Mouse (Mus musculus) intestine, embryonic 16.5 days (tissue): ENCODE measurements around the gene Smg6. TPM values are rescaled to one million over a fixed set of nuclear protein-coding genes. Genes with fewer than 3 reads are reported as not detected.
A peak's percentile ranks its signal among the peaks of the same experiment; 100 is the strongest.

Experiments used
- ATAC-seq: fragments of 200-750 bp; cut with Nextera tagmentation; 2 replicates; pipeline ENCODE4 v1.8.0; 2017; ENCODE audit warnings: moderate TSS enrichment, moderate library complexity
- H3K27ac ChIP-seq: fragments of 300-500 bp; sonication (generic); 2 replicates; pipeline ENCODE4 v1.5.1; 2014; ENCODE audit warnings: mild to moderate bottlenecking, low read length
- H3K27me3 ChIP-seq: fragments of 300-500 bp; sonication (generic); replicated peaks from 2 replicates; pipeline ENCODE4 v1.6.1; 2014; ENCODE audit warnings: low read length, control low read depth, mixed read lengths; ENCODE audit not compliant: control insufficient read depth, insufficient read depth
- H3K36me3 ChIP-seq: fragments of 300-500 bp; sonication (generic); 2 replicates; pipeline ENCODE4 v1.6.1; 2014; ENCODE audit warnings: low read length, control low read depth; ENCODE audit not compliant: control insufficient read depth, insufficient read depth
- H3K4me1 ChIP-seq: fragments of 300-500 bp; sonication (generic); 2 replicates; pipeline ENCODE4 v1.6.1; 2014; ENCODE audit warnings: low read length, control low read depth, mixed read lengths; ENCODE audit not compliant: control insufficient read depth, insufficient read depth
- H3K4me2 ChIP-seq: fragments of 300-500 bp; sonication (generic); 2 replicates; pipeline ENCODE4 v1.6.1; 2014; ENCODE audit warnings: low read depth, low read length, control low read depth
- H3K4me3 ChIP-seq: fragments of 300-500 bp; sonication (generic); 2 replicates; pipeline ENCODE4 v1.5.1; 2014; ENCODE audit warnings: mild to moderate bottlenecking, low read length
- H3K9ac ChIP-seq: fragments of 300-500 bp; sonication (generic); 2 replicates; pipeline ENCODE4 v1.6.1; 2014; ENCODE audit warnings: low read depth, low read length
- H3K9me3 ChIP-seq: fragments of 300-500 bp; sonication (generic); 2 replicates; pipeline ENCODE4 v1.6.1; 2016; ENCODE audit warnings: low read length, control low read depth; ENCODE audit not compliant: control insufficient read depth
- WGBS: fragments of 180-500 bp; shearing (Covaris S2); extraction: QIAGEN DNeasy Blood & Tissue Kit; methylation state at CpG from one replicate; pipeline ENCODE4 v1.1.7; 2014; 5-methylcytosine and 5-hydroxymethylcytosine counted together
- polyA plus RNA-seq: library from polyadenylated mRNA; unstranded; fragments of >200 nt; fragmentation: Nextera tagmentation; extraction: Ambion mirVana; gene quantifications from 2 replicates; pipeline ENCODE4 v1.2.1, GENCODE M21; 2015

Smg6 gene
- polyA plus RNA-seq, 1 experiment from 2014 or later, result 11.4 TPM

DNA sequence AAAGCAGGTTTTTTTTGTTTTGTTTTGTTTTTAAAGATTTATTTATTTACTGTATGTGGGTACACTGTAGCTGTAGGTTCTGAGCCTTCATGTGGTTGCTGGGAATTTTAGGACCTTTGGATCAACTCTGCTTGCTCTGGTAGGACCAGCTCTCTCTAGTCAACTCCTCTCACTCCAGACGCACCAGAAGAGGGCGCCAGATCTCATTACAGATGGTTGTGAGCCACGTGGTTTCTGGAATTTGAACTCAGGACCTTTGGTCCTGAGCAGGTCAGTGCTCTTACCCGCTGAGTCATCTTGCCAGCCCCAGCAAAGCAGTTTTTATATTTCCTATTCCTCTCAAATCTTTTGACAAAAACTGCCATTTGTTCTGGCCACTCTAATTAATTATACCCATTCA, 1.5 kb upstream of the Smg6 start:
- H3K4me2 ChIP-seq, result no peak overlapping the region
- peaks cover 15% of the 10 kb centered on the region for H3K4me1 ChIP-seq
- H3K27me3 ChIP-seq, result no peaks in the 10 kb centered on the region
- H3K9ac ChIP-seq, result no peak overlapping the region
- no peaks in the 10 kb centered on the region for H3K36me3 ChIP-seq
- WGBS, result 45% methylated on average over 4 of the region's 4 CpGs
- H3K9me3 ChIP-seq, result no peaks in the 10 kb centered on the region
- H3K4me3 ChIP-seq, result no peak overlapping the region
- ATAC-seq, result no peak
- no peak overlapping the region for H3K27ac ChIP-seq

DNA sequence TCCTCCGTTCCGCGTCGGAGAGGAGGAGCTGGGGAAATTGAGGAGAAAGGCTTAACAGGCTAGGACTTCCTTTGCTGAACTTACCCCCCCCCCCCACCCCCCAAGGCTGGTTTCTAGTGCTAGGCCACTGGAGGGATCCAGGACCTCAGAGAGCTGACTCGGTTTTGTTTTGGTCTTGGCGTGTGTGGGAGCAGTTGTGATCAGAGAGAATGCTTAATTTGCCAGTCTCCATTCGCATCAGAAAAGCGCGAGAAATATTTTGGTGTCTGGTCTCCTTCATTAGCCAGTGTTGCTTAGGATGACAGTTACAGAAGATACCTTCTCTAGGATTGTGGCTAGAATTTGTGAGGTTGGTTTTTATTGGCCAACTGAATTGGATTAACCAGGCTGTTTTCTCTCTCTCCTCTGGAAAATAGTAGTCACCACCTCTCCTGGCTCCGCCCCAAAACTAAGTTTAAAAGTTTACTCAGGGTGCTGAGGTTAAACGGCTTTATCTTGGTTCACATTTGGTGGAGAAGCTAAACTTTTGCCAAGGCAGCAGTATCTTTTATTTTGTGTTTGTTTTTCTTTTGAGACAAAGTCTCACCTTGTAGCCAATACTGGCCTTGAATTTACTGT, 874 bp downstream of the Smg6 start:
- peaks cover 15% of the 10 kb centered on the region for H3K4me1 ChIP-seq
- peak overlapping the region; percentile 98 for H3K27ac ChIP-seq
- peak overlapping the region; percentile 77 for H3K4me3 ChIP-seq
- H3K4me2 ChIP-seq, result peak overlapping the region; percentile 77
- no peak; the same call in 1 of the 2 replicates for ATAC-seq
- H3K27me3 ChIP-seq, result no peaks in the 10 kb centered on the region
- H3K9me3 ChIP-seq, result no peaks in the 10 kb centered on the region
- WGBS, result 4% methylated on average over 11 of the region's 11 CpGs
- H3K9ac ChIP-seq, result peak overlapping the region; percentile 94
- H3K36me3 ChIP-seq, result 0 out of 2 replicates have a peak, but pooled peaks cover 3% of the 10 kb centered on the region

DNA sequence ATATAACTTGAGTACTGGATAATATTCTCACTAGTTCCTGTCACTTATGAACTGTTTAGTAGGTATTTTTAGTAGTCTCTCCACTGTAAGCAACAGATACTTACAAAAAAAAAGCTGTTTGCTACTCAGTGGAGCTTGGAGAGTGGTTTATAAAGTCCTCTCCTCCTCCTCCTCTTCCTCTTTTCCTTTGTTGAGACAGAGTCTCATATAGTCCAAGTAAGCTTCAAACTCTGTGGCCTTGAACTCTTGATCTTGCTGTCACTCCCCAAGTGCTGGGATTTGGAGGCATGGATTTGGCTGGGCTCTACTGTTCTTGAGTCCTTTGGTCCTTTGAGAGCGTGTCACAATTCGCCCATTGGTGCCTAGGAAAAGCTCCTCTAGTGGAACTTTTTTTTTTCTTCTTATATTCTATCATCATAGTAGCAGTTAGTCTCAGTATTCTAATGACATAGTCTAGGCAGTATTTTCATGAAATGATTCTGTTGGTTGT, 1.7 kb downstream of the Smg6 start:
- Histone ChIP-seq H3K4me3 (no peak overlapping the region), H3K4me2 (peak overlapping the region; percentile 77; the same call in 1 of the 2 replicates), H3K36me3 (0 out of 2 replicates have a peak, but pooled peaks cover 3% of the 10 kb centered on the region), H3K9ac (no peak overlapping the region), H3K9me3 (no peaks in the 10 kb centered on the region), H3K27me3 (no peaks in the 10 kb centered on the region), H3K4me1 (peaks cover 15% of the 10 kb centered on the region), H3K27ac (no peak overlapping the region)
- ATAC-seq, result no peak
- WGBS, result 93% methylated on average over 2 of the region's 2 CpGs

DNA sequence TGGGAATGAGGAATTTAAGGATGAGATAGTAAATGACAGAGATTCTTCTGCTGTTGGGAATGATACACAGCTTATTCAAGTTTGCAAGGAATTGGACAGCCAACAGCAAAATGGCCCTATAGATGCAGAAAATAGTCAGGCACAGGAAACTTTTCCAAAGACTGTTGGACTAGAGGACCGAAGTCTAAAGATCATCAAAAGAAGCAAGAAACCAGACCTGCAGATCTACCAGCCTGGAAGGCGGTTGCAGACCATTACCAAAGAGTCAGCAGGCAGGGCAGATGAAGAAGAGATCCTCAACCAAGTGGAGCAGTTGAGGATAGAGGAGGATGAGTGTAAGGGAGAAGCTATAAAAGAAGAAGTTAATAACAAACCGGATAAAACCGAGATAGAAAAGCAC, 3.5 kb downstream of the Smg6 start:
- H3K9me3 ChIP-seq, result no peaks in the 10 kb centered on the region
- H3K36me3 ChIP-seq, result 0 out of 2 replicates have a peak, but pooled peaks cover 3% of the 10 kb centered on the region
- no peak overlapping the region for H3K4me2 ChIP-seq
- H3K27ac ChIP-seq, result no peak overlapping the region
- peaks cover 15% of the 10 kb centered on the region for H3K4me1 ChIP-seq
- no peak overlapping the region for H3K4me3 ChIP-seq
- 80% methylated on average over 4 of the region's 4 CpGs for WGBS
- no peaks in the 10 kb centered on the region for H3K27me3 ChIP-seq
- ATAC-seq, result no peak
- H3K9ac ChIP-seq, result no peak overlapping the region

DNA sequence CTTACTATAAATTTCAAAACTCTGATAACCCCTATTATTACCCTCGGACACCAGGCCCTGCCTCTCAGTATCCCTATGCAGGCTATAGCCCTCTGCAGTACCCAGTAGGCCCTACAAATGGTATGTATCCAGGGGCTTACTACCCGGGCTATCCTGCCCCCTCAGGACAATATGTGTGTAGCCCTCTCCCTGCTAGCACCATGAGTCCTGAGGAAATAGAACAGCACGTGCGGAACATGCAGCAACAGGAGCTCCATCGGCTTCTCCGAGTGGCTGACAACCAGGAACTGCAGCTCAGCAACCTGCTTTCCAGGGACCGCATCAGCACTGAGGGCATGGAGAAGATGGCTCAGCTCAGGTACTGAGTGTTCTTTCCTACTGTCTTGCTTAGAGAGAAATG, 4.8 kb downstream of the Smg6 start:
- Histone ChIP-seq H3K9me3 (no peaks in the 10 kb centered on the region), H3K27me3 (no peaks in the 10 kb centered on the region), H3K4me1 (peaks cover 9% of the 10 kb centered on the region), H3K9ac (no peak overlapping the region), H3K27ac (no peak overlapping the region), H3K36me3 (0 out of 2 replicates have a peak, but pooled peaks cover 3% of the 10 kb centered on the region), H3K4me2 (no peak overlapping the region), H3K4me3 (no peak overlapping the region)
- ATAC-seq, result no peak
- WGBS, result 91% methylated on average over 7 of the region's 7 CpGs

GRCm38 (mm10) chr11:74946348-74946747, 20.7 kb downstream of the Smg6 start:
- H3K4me2 ChIP-seq, result no peak overlapping the region
- no peaks in the 10 kb centered on the region for H3K27me3 ChIP-seq
- no peaks in the 10 kb centered on the region for H3K4me1 ChIP-seq
- 0 out of 2 replicates have a peak, but pooled peaks cover 3% of the 10 kb centered on the region for H3K36me3 ChIP-seq
- no peak overlapping the region for H3K4me3 ChIP-seq
- H3K9ac ChIP-seq, result no peak overlapping the region
- no peak for ATAC-seq
- 73% methylated on average over 3 of the region's 3 CpGs for WGBS
- no peak overlapping the region for H3K27ac ChIP-seq
- H3K9me3 ChIP-seq, result no peaks in the 10 kb centered on the region

DNA sequence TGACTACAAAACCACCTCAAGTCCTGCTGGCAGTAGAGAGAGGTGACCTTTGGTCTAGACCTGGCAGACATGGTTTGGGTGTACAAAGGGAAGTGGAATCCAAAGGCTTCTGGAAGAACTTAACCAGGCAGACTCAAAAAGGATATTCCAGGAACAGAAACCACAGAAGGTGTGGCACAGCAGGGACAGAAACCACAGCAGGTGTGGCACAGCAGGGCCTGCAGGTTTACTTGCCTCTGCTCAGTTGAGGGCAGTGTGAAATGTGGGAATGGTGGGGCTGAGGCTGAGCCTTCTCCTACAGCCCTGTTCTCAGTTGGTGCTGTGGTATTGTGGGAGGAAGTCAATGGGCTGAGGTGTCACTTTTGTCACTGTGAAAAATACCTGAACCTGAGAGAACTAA, 29.3 kb downstream of the Smg6 start:
- Histone ChIP-seq H3K4me1 (0 out of 2 replicates have a peak, but pooled peaks cover 3% of the 10 kb centered on the region), H3K36me3 (no peaks in the 10 kb centered on the region), H3K4me2 (no peak overlapping the region), H3K27me3 (no peaks in the 10 kb centered on the region), H3K27ac (peak overlapping the region; percentile 91), H3K9ac (no peak overlapping the region), H3K9me3 (no peaks in the 10 kb centered on the region), H3K4me3 (no peak overlapping the region)
- peak; percentile 92 for ATAC-seq

GRCm38 (mm10) chr11:74956006-74956405, 30.4 kb downstream of the Smg6 start:
- ATAC-seq, result no peak
- Histone ChIP-seq H3K27ac (no peak overlapping the region), H3K4me2 (no peak overlapping the region), H3K4me3 (no peak overlapping the region), H3K9ac (no peak overlapping the region), H3K27me3 (no peaks in the 10 kb centered on the region), H3K9me3 (no peaks in the 10 kb centered on the region), H3K4me1 (0 out of 2 replicates have a peak, but pooled peaks cover 3% of the 10 kb centered on the region), H3K36me3 (no peaks in the 10 kb centered on the region)

- WGBS, result 76% methylated on average over 2 of the region's 2 CpGs
- ATAC-seq, result no peak
- Histone ChIP-seq H3K9ac (no peak overlapping the region), H3K4me1 (0 out of 2 replicates have a peak, but pooled peaks cover 3% of the 10 kb centered on the region), H3K9me3 (no peaks in the 10 kb centered on the region), H3K27ac (no peak overlapping the region), H3K4me2 (no peak overlapping the region), H3K4me3 (no peak overlapping the region), H3K36me3 (no peaks in the 10 kb centered on the region), H3K27me3 (no peaks in the 10 kb centered on the region)
Observed at GRCm38 (mm10) chr11:74957600-74957999, 32.0 kb downstream of the Smg6 start.
